Comparison of ENCODE assay signal across 8 mouse cellular contexts in genomic region chr7:139441761-139442211, GRCm38 (mm10). TPM values are rescaled to one million over a fixed set of nuclear protein-coding genes. Genes with fewer than 3 reads are reported as not detected.
A peak's percentile ranks its signal among the peaks of the same experiment; 100 is the strongest.
DNase-seq lines count a peak whose midpoint lies in the region; ATAC-seq lines count a peak whose summit lies in the region.

No protein-coding gene starts in this region.

- peak; percentile 48 for DNase-seq in cerebellum, adult 11-12 months
- no peak for DNase-seq in cerebellum, postnatal 4 days (ENCODE audit: low spot score in 2 of 2)
- peak; percentile 46 for DNase-seq in adrenal gland, postnatal 10 days
- peak; percentile 51 for DNase-seq in heart, adult 8-10 months (ENCODE audit: low spot score)
- DNase-seq in kidney, postnatal 25 days: peak; percentile 39 to 68
- DNase-seq in layer of hippocampus, postnatal 10 days (ENCODE audit: low spot score in 2 of 2): no peak
- no peak for DNase-seq in layer of hippocampus, postnatal 25 days (ENCODE audit: extremely low spot score in 1 of 2, low spot score in 1 of 2)

- no peak for ATAC-seq in monocyte, adult 5-6 weeks (replicated peaks; ENCODE audit: insufficient number of reproducible peaks, low FRiP score, low TSS enrichment, poor library complexity, severe bottlenecking)

RNA-seq across cellular contexts. Expression of gene Inpp5a, which starts 52.9 kb away (rescaled TPM):
- 10 to 100 TPM; 59.4 to 64.1 TPM for total RNA-seq in adrenal gland, postnatal 10 days (2021)
- 100 to 1,000 TPM; 291 to 307 (median 299) TPM for total RNA-seq in heart, adult 8-10 months (2022)
- 9.5 to 39.9 TPM (median 10.0 TPM) in 3 replicates for total RNA-seq in monocyte, adult 5-6 weeks (2017)
- 10 to 100 TPM; 41.2 to 43.2 TPM for total RNA-seq in layer of hippocampus, postnatal 10 days (2021)
- 10 to 100 TPM; 36.2 to 41.1 TPM for total RNA-seq in layer of hippocampus, postnatal 25 days (2021)

Comparison
In these comparisons a context has a peak if more than half of its experiments do, and no peak if none do; other contexts are left out.
1. DNase-seq: peak in cerebellum, adult 11-12 months (single experiment), adrenal gland, postnatal 10 days (single experiment), heart, adult 8-10 months (single experiment) and kidney, postnatal 25 days (2 of 2); none in cerebellum, postnatal 4 days (0 of 2), layer of hippocampus, postnatal 10 days (0 of 2) and layer of hippocampus, postnatal 25 days (0 of 2).